Mouse (Mus musculus): ENCODE measurements around the gene Pmpcb.
A peak's percentile ranks its signal among the peaks of the same experiment; 100 is the strongest.

DNA sequence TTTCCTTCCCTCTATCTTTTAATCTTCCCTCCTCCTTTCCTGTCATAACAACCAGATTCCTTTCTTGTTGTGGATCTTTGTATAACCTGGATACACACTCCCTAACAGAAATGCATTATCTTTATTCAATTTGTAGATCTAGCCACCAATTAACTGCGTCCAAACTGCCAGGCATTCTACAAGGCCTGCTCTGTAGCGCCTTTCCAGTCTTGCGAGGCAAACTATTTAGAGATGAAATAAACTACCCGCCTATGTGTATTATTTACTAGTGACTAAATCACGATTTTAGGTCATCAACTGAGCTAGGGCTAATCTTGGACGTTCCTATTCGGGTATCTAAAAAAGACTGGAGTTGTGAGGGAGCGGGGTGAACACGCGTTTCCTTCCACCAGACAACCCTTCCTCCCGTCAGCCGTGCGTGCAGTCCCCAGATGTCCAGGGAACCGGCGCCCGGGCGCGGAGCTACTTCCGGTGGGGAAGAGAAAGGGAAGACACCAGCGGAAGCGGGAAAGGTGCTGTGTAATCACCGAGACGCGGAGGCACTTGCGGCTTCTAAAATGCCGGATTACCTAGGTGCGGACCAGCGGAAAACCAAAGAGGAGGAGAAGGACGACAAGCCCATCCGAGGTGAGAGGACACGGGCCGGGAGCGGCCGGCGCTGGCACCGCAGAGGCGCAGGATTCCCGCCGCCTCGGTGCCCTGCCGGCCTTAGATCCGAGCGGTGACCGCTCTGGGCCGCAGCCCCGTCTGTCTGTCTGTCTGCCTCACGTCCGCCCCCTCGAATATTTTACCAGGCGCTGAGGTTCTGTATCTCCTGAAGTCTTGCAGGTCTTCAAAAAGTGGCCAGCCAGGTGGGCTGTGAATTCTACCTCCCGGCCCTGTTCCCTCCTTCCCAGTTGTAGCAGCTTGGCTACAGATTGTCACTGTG, 49.6 kb downstream of the Pmpcb start:
- TF ChIP-seq CTCF (IDR thresholded peaks at IDR 0.05; ENCODE audit: borderline replicate concordance, insufficient read depth, low read depth, low read length): no peak
- peak; percentile 78 for TF ChIP-seq POLR2A (IDR thresholded peaks at IDR 0.05; ENCODE audit: borderline replicate concordance, insufficient read depth, low read length)
